Mouse (Mus musculus): Measurements from ENCODE around the gene Mdh2. TPM values are rescaled to one million over a fixed set of nuclear protein-coding genes. Genes with fewer than 3 reads are reported as not detected.

Gene Mdh2
- polyA plus RNA-seq, 1 experiment from 2014 or later, result 416 TPM

GRCm38 (mm10) chr5:135777796-135778470 lies 347 bp upstream of the Mdh2 start, which contains the start of gene Styxl1:
Gene Styxl1, minus strand, starts transcription at chr5:135778385.
- H3K9ac ChIP-seq, result peak within 1 kb of the TSS; percentile 93
- no peaks in the 10 kb centered on the region for H3K27me3 ChIP-seq
- H3K4me1 ChIP-seq (replicated peaks), result peaks cover 54% of the 10 kb centered on the region
- H3K36me3 ChIP-seq, result peaks cover 23% of the 10 kb centered on the region
- H3K9me3 ChIP-seq (replicated peaks), result no peaks in the 10 kb centered on the region
- ATAC-seq (ENCODE audit: low read depth), result peak; percentile 91
- DNase-seq, result no peak
- H3K4me2 ChIP-seq, result peak within 1 kb of the TSS; percentile 90
- H3K4me3 ChIP-seq (replicated peaks), result peak within 1 kb of the TSS; percentile 84
- WGBS (ENCODE audit: insufficient replicate concordance), result under 1% methylated on average over 45 of the region's 45 CpGs
- peak within 1 kb of the TSS; percentile 87 for H3K27ac ChIP-seq

- Histone ChIP-seq H3K36me3 (peaks cover 47% of the 10 kb centered on the region), H3K27me3 (no peaks in the 10 kb centered on the region), H3K9ac (peak overlapping the region; percentile 93), H3K4me3 (replicated peaks) (peak overlapping the region; percentile 84), H3K9me3 (replicated peaks) (no peaks in the 10 kb centered on the region), H3K4me2 (peak overlapping the region; percentile 89), H3K4me1 (replicated peaks) (peaks cover 51% of the 10 kb centered on the region), H3K27ac (no peak overlapping the region)
- DNase-seq (no peak), ATAC-seq (ENCODE audit: low read depth) (no peak)
- WGBS (ENCODE audit: insufficient replicate concordance), result 46% methylated on average over 8 of the region's 8 CpGs
Observed at GRCm38 (mm10) chr5:135780331-135780730, 2.1 kb downstream of the Mdh2 start.

GRCm38 (mm10) chr5:135782901-135783300 lies 4.6 kb downstream of the Mdh2 start:
- no peak overlapping the region for H3K4me3 ChIP-seq (replicated peaks)
- no peaks in the 10 kb centered on the region for H3K27me3 ChIP-seq
- ATAC-seq (ENCODE audit: low read depth) (no peak), DNase-seq (no peak)
- no peaks in the 10 kb centered on the region for H3K9me3 ChIP-seq (replicated peaks)
- H3K4me2 ChIP-seq, result no peak overlapping the region
- no peak overlapping the region for H3K9ac ChIP-seq
- H3K4me1 ChIP-seq (replicated peaks), result peaks cover 39% of the 10 kb centered on the region
- H3K27ac ChIP-seq, result no peak overlapping the region
- 80% methylated on average over 4 of the region's 4 CpGs for WGBS (ENCODE audit: insufficient replicate concordance)
- H3K36me3 ChIP-seq, result peaks cover 72% of the 10 kb centered on the region

- Histone ChIP-seq H3K9ac (peak overlapping the region; percentile 42; the same call in 1 of the 2 replicates), H3K36me3 (peaks cover 31% of the 10 kb centered on the region), H3K4me3 (replicated peaks) (peak overlapping the region; percentile 30), H3K27me3 (no peaks in the 10 kb centered on the region), H3K4me2 (peak overlapping the region; percentile 50), H3K27ac (peak overlapping the region; percentile 15; the same call in 1 of the 2 replicates), H3K9me3 (replicated peaks) (no peaks in the 10 kb centered on the region), H3K4me1 (replicated peaks) (peaks cover 10% of the 10 kb centered on the region; the same call in 1 of the 2 replicates)
- DNase-seq (peak; percentile 57), ATAC-seq (ENCODE audit: low read depth) (peak; percentile 60)
- 15% methylated on average over 20 of the region's 20 CpGs for WGBS (ENCODE audit: insufficient replicate concordance)
Observed at GRCm38 (mm10) chr5:135793996-135794858, 15.9 kb downstream of the Mdh2 start.

- peak; percentile 24; the same call in 1 of the 2 replicates for ATAC-seq (ENCODE audit: low read depth)
- no peaks in the 10 kb centered on the region for H3K27me3 ChIP-seq
- H3K9ac ChIP-seq, result no peak overlapping the region
- peak overlapping the region; percentile 30; the same call in 1 of the 2 replicates for H3K4me3 ChIP-seq (replicated peaks)
- H3K9me3 ChIP-seq (replicated peaks), result no peaks in the 10 kb centered on the region
- peaks cover 25% of the 10 kb centered on the region for H3K36me3 ChIP-seq
- no peak for DNase-seq
- H3K4me1 ChIP-seq (replicated peaks), result peaks cover 10% of the 10 kb centered on the region; the same call in 1 of the 2 replicates
- no peak overlapping the region; the same call in 1 of the 2 replicates for H3K27ac ChIP-seq
- WGBS (ENCODE audit: insufficient replicate concordance), result 6% methylated on average over 5 of the region's 5 CpGs
- peak overlapping the region; percentile 50 for H3K4me2 ChIP-seq
Observed at GRCm38 (mm10) chr5:135794859-135795181, 16.5 kb downstream of the Mdh2 start.

GRCm38 (mm10) chr5:135799746-135800145 lies 21.5 kb downstream of the Mdh2 start:
- Histone ChIP-seq H3K36me3 (no peaks in the 10 kb centered on the region), H3K9ac (no peak overlapping the region), H3K27me3 (peaks cover 13% of the 10 kb centered on the region; the same call in 1 of the 2 replicates), H3K4me3 (replicated peaks) (no peak overlapping the region), H3K9me3 (replicated peaks) (no peaks in the 10 kb centered on the region), H3K4me1 (replicated peaks) (peaks cover 3% of the 10 kb centered on the region; the same call in 1 of the 2 replicates), H3K27ac (no peak overlapping the region), H3K4me2 (no peak overlapping the region)
- WGBS (ENCODE audit: insufficient replicate concordance), result 39% methylated on average over 4 of the region's 4 CpGs
- DNase-seq (no peak), ATAC-seq (ENCODE audit: low read depth) (no peak)

- Histone ChIP-seq H3K27ac (no peak overlapping the region), H3K9ac (no peak overlapping the region), H3K9me3 (replicated peaks) (no peaks in the 10 kb centered on the region), H3K27me3 (peaks cover 13% of the 10 kb centered on the region; the same call in 1 of the 2 replicates), H3K36me3 (no peaks in the 10 kb centered on the region), H3K4me1 (replicated peaks) (no peaks in the 10 kb centered on the region), H3K4me2 (no peak overlapping the region), H3K4me3 (replicated peaks) (no peak overlapping the region)
- ATAC-seq (ENCODE audit: low read depth), result no peak
- WGBS (ENCODE audit: insufficient replicate concordance), result 9% methylated on average over 6 of the region's 6 CpGs
- no peak for DNase-seq
Observed at GRCm38 (mm10) chr5:135800927-135801326, 22.6 kb downstream of the Mdh2 start.

- H3K4me3 ChIP-seq (replicated peaks), result no peak overlapping the region
- no peak overlapping the region for H3K27ac ChIP-seq
- H3K9ac ChIP-seq, result no peak overlapping the region
- 0 out of 2 replicates have a peak, but pooled peaks cover 2% of the 10 kb centered on the region for H3K4me1 ChIP-seq (replicated peaks)
- 75% methylated on average over 8 of the region's 8 CpGs for WGBS (ENCODE audit: insufficient replicate concordance)
- ATAC-seq (ENCODE audit: low read depth) (no peak), DNase-seq (no peak)
- H3K36me3 ChIP-seq, result no peaks in the 10 kb centered on the region
- H3K27me3 ChIP-seq, result peaks cover 13% of the 10 kb centered on the region; the same call in 1 of the 2 replicates
- no peak overlapping the region for H3K4me2 ChIP-seq
- H3K9me3 ChIP-seq (replicated peaks), result no peaks in the 10 kb centered on the region
Observed at GRCm38 (mm10) chr5:135802641-135803040, 24.4 kb downstream of the Mdh2 start.

- Histone ChIP-seq H3K9ac (no peak overlapping the region), H3K27ac (no peak overlapping the region), H3K4me1 (replicated peaks) (0 out of 2 replicates have a peak, but pooled peaks cover 2% of the 10 kb centered on the region), H3K36me3 (no peaks in the 10 kb centered on the region), H3K4me2 (no peak overlapping the region), H3K27me3 (peaks cover 13% of the 10 kb centered on the region; the same call in 1 of the 2 replicates), H3K4me3 (replicated peaks) (no peak overlapping the region), H3K9me3 (replicated peaks) (no peaks in the 10 kb centered on the region)
- DNase-seq, result no peak
- 34% methylated on average over 4 of the region's 4 CpGs for WGBS (ENCODE audit: insufficient replicate concordance)
- no peak for ATAC-seq (ENCODE audit: low read depth)
Observed at GRCm38 (mm10) chr5:135803135-135803534, 24.9 kb downstream of the Mdh2 start.

- Histone ChIP-seq H3K9ac (no peak overlapping the region), H3K27ac (no peak overlapping the region), H3K9me3 (replicated peaks) (no peaks in the 10 kb centered on the region), H3K27me3 (peaks cover 13% of the 10 kb centered on the region; the same call in 1 of the 2 replicates), H3K4me1 (replicated peaks) (0 out of 2 replicates have a peak, but pooled peaks cover 2% of the 10 kb centered on the region), H3K4me3 (replicated peaks) (no peak overlapping the region), H3K36me3 (no peaks in the 10 kb centered on the region), H3K4me2 (no peak overlapping the region)
- no peak for ATAC-seq (ENCODE audit: low read depth)
- DNase-seq, result no peak
- WGBS (ENCODE audit: insufficient replicate concordance), result 59% methylated on average over 4 of the region's 4 CpGs
Observed at GRCm38 (mm10) chr5:135803676-135804075, 25.4 kb downstream of the Mdh2 start.

- Histone ChIP-seq H3K9me3 (replicated peaks) (no peaks in the 10 kb centered on the region), H3K27ac (no peak overlapping the region), H3K4me3 (replicated peaks) (no peak overlapping the region), H3K27me3 (peaks cover 13% of the 10 kb centered on the region; the same call in 1 of the 2 replicates), H3K4me1 (replicated peaks) (0 out of 2 replicates have a peak, but pooled peaks cover 2% of the 10 kb centered on the region), H3K4me2 (no peak overlapping the region), H3K9ac (no peak overlapping the region), H3K36me3 (no peaks in the 10 kb centered on the region)
- DNase-seq, result no peak
- no peak for ATAC-seq (ENCODE audit: low read depth)
- WGBS (ENCODE audit: insufficient replicate concordance), result 52% methylated on average over 2 of the region's 2 CpGs
Observed at GRCm38 (mm10) chr5:135804735-135805134, 26.5 kb downstream of the Mdh2 start.

Data from liver, embryonic 13.5 days (tissue).